Mouse (Mus musculus) CH12.LX (cell line): ENCODE data around the gene Plekhg3. TPM values are rescaled to one million over a fixed set of nuclear protein-coding genes. Genes with fewer than 3 reads are reported as not detected.

Experiments
- DNase-seq: peaks from one replicate; pipeline ENCODE4 v3.0.0-alpha.2; 2013; ENCODE audit errors: extremely low read depth
- H3K27ac ChIP-seq: 2 replicates; pipeline ENCODE4 v1.5.1; 2012; ENCODE audit warnings: low read depth, mild to moderate bottlenecking, control low read depth, moderate library complexity; ENCODE audit not compliant: insufficient read depth
- H3K27me3 ChIP-seq: replicated peaks from 2 replicates; pipeline ENCODE3; 2012; ENCODE audit warnings: inconsistent platforms
- H3K36me3 ChIP-seq, 2 experiments: replicated peaks in 1 of 2; 2 replicates each; pipeline versions ENCODE3 to v1.6.1; 2012; ENCODE audit warnings: inconsistent platforms in 1 of 2, low read length in 1 of 2, mild to moderate bottlenecking in 1 of 2, mixed read lengths in 1 of 2, moderate library complexity in 1 of 2; ENCODE audit not compliant: control insufficient read depth in 1 of 2, insufficient read depth in 1 of 2
- H3K4me1 ChIP-seq, 2 experiments: 2 replicates each; pipeline ENCODE4 v1.6.1; 2012; ENCODE audit warnings: inconsistent platforms in 1 of 2, moderate library complexity in 1 of 2; ENCODE audit not compliant: insufficient read depth in 2 of 2, control insufficient read depth in 1 of 2
- H3K4me2 ChIP-seq: 2 replicates; pipeline ENCODE4 v1.6.1; 2012; ENCODE audit warnings: low read depth, mild to moderate bottlenecking, control low read depth; ENCODE audit not compliant: poor library complexity, insufficient read depth, severe bottlenecking
- H3K4me3 ChIP-seq, 3 experiments: fragments of 150-350 bp in 1 of 3; sonication (generic) in 1 of 3; replicated peaks in 1 of 3; 2 replicates each; pipeline versions ENCODE3 to v1.5.1; 2011 to 2012; ENCODE audit warnings: low read depth in 2 of 3, low read length in 2 of 3, mild to moderate bottlenecking in 2 of 3, moderate library complexity in 2 of 3, control low read depth in 1 of 3, improper control_type of control experiment in 1 of 3, inconsistent platforms in 1 of 3, mixed read lengths in 1 of 3; ENCODE audit not compliant: poor library complexity in 1 of 3
- H3K79me2 ChIP-seq: replicated peaks from 2 replicates; pipeline ENCODE4 v1.6.1; 2012; ENCODE audit warnings: mild to moderate bottlenecking, moderate library complexity; ENCODE audit not compliant: control insufficient read depth, poor library complexity, insufficient read depth, severe bottlenecking; ENCODE audit errors: extremely low read depth
- H3K9ac ChIP-seq: 2 replicates; pipeline ENCODE4 v1.6.1; 2012; ENCODE audit warnings: low read depth, mild to moderate bottlenecking, control low read depth, moderate library complexity; ENCODE audit not compliant: insufficient read depth
- H3K9me3 ChIP-seq: replicated peaks from 2 replicates; pipeline ENCODE3; 2012; ENCODE audit warnings: low read length, inconsistent platforms, mixed read lengths
- BHLHE40 ChIP-seq: IDR thresholded peaks from 2 replicates; pipeline ENCODE4 v1.6.1; 2011; ENCODE audit warnings: mild to moderate bottlenecking, low read depth, low read length, improper control_type of control experiment
- CHD2 ChIP-seq: IDR thresholded peaks from 2 replicates; pipeline ENCODE4 v1.6.1; 2011; ENCODE audit warnings: low read length, improper control_type of control experiment
- ELF1 ChIP-seq: IDR thresholded peaks from 2 replicates; pipeline ENCODE4 v1.6.1; 2014; ENCODE audit warnings: low read depth, mild to moderate bottlenecking, inconsistent platforms, low read length, improper control_type of control experiment
- ETS1 ChIP-seq: conservative IDR thresholded peaks from 2 replicates; pipeline ENCODE4 v1.6.1; 2012; ENCODE audit warnings: low read depth, mild to moderate bottlenecking, inconsistent platforms, low read length, improper control_type of control experiment, moderate library complexity
- MAX ChIP-seq: IDR thresholded peaks from 2 replicates; pipeline ENCODE4 v1.6.1; 2011; ENCODE audit warnings: low read length, improper control_type of control experiment
- MAZ ChIP-seq: IDR thresholded peaks from 2 replicates; pipeline ENCODE4 v1.6.1; 2012; ENCODE audit warnings: low read depth, mild to moderate bottlenecking, inconsistent platforms, low read length, improper control_type of control experiment, moderate library complexity
- MEF2A ChIP-seq: IDR thresholded peaks from 2 replicates; pipeline ENCODE4 v1.6.1; 2014; ENCODE audit warnings: low read depth, mild to moderate bottlenecking, inconsistent platforms, low read length, improper control_type of control experiment, borderline replicate concordance
- NELFE ChIP-seq: IDR thresholded peaks from 2 replicates; pipeline ENCODE4 v1.6.1; 2011; ENCODE audit warnings: low read depth, low read length, improper control_type of control experiment
- NRF1 ChIP-seq: IDR thresholded peaks from 2 replicates; pipeline ENCODE4 v1.6.1; 2014; ENCODE audit warnings: low read depth, mild to moderate bottlenecking, inconsistent platforms, low read length, improper control_type of control experiment, moderate library complexity
- PAX5 ChIP-seq: IDR thresholded peaks from 2 replicates; pipeline ENCODE4 v1.6.1; 2012; ENCODE audit warnings: low read length, inconsistent platforms, mixed read lengths
- POLR2A ChIP-seq: IDR thresholded peaks from 2 replicates; pipeline ENCODE4 v1.6.1; 2011; ENCODE audit warnings: low read depth, mild to moderate bottlenecking, improper control_type of control experiment, low read length
- RAD21 ChIP-seq: IDR thresholded peaks from 2 replicates; pipeline ENCODE4 v1.6.1; 2011; ENCODE audit warnings: low read depth, mild to moderate bottlenecking, low read length, improper control_type of control experiment, moderate library complexity
- RCOR1 ChIP-seq: conservative IDR thresholded peaks from 2 replicates; pipeline ENCODE4 v1.6.1; 2012; ENCODE audit warnings: low read depth, mild to moderate bottlenecking, inconsistent platforms, low read length, improper control_type of control experiment
- SIN3A ChIP-seq: IDR thresholded peaks from 2 replicates; pipeline ENCODE4 v1.6.1; 2012; ENCODE audit warnings: low read length, improper control_type of control experiment, inconsistent platforms
- UBTF ChIP-seq: IDR thresholded peaks from 2 replicates; pipeline ENCODE4 v1.6.1; 2012; ENCODE audit warnings: low read depth, mild to moderate bottlenecking, inconsistent platforms, low read length, improper control_type of control experiment, moderate library complexity
- USF2 ChIP-seq: conservative IDR thresholded peaks from 2 replicates; pipeline ENCODE4 v1.6.1; 2011; ENCODE audit warnings: low read depth, low read length, improper control_type of control experiment
- ZKSCAN1 ChIP-seq: IDR thresholded peaks from 2 replicates; pipeline ENCODE4 v1.6.1; 2012; ENCODE audit warnings: low read depth, inconsistent platforms, low read length, improper control_type of control experiment, borderline replicate concordance
- ZNF384 ChIP-seq: IDR thresholded peaks from 2 replicates; pipeline ENCODE4 v1.6.1; 2012; ENCODE audit warnings: low read depth, low read length, improper control_type of control experiment, inconsistent platforms
- dilution Hi-C: fragments of 300-500 bp; cut with MboI; formaldehyde crosslinking; loops from 2 replicates; pipeline ENCODE4 v1.14.3; 2020; ENCODE audit warnings: low sequenced_read_pairs; ENCODE audit not compliant: extremely low pct_unique_long_range_greater_than_20kb, extremely low pct_ligation_motif_present
- in situ Hi-C: fragments of 300-500 bp; cut with MboI; formaldehyde crosslinking; loops from 3 replicates; pipeline ENCODE4 v1.14.3; 2019; ENCODE audit warnings: low sequenced_read_pairs, low pct_ligation_motif_present, low pct_unique_long_range_greater_than_20kb, mixed read lengths
- polyA plus RNA-seq: library from polyadenylated mRNA; unstranded; fragments of >175 nt; gene quantifications from 2 replicates; pipeline ENCODE4 v1.2.1, GENCODE M21; 2012; ENCODE audit warnings: low read depth; ENCODE audit not compliant: insufficient read length
- total RNA-seq, 2 experiments: library from RNA; depleted of rRNA; stranded (reverse); fragments of 300-350 nt in 1 of 2; fragments of >200 nt in 1 of 2; gene quantifications; 2 replicates each; pipeline ENCODE4 v1.2.3; 2012 to 2014

Plekhg3 gene
- total and polyA plus RNA-seq, 3 experiments = 0.04 to 6.1 (median 0.27) TPM

GRCm38 (mm10) chr12:76506522-76506921, 24.2 kb upstream of the Plekhg3 start:
- in situ Hi-C loops = no loop called here

GRCm38 (mm10) chr12:76507791-76508190, 22.9 kb upstream of the Plekhg3 start:
- Histone ChIP-seq H3K4me1 (no peaks in the 10 kb centered on the region; a peak in 1 of 4 replicates), H3K27me3 (no peaks in the 10 kb centered on the region), H3K9ac (no peak overlapping the region), H3K27ac (no peak overlapping the region), H3K36me3 (no peaks in the 10 kb centered on the region), H3K79me2 (no peaks in the 10 kb centered on the region), H3K4me2 (no peak overlapping the region), H3K4me3 (no peak overlapping the region)
- dilution Hi-C loops = no loop called here
- no peak for DNase-seq
- TF ChIP-seq RCOR1 = no peak
- no peak for TF ChIP-seq USF2
- TF ChIP-seq NELFE = no peak
- no peak for TF ChIP-seq UBTF
- TF ChIP-seq ETS1 = no peak
- TF ChIP-seq, all 38 proteins: peak for 0
- H3K9me3 ChIP-seq = peaks cover 2% of the 10 kb centered on the region
- in situ Hi-C loops = no loop called here

More at GRCm38 (mm10) chr12:76506522-76506921, 24.2 kb upstream of the Plekhg3 start:
- Histone ChIP-seq H3K27ac (no peak overlapping the region), H3K9me3 (peaks cover 2% of the 10 kb centered on the region), H3K4me3 (no peak overlapping the region), H3K27me3 (no peaks in the 10 kb centered on the region), H3K4me1 (no peaks in the 10 kb centered on the region; a peak in 1 of 4 replicates), H3K9ac (no peak overlapping the region), H3K4me2 (no peak overlapping the region), H3K36me3 (no peaks in the 10 kb centered on the region), H3K79me2 (no peaks in the 10 kb centered on the region)
- TF ChIP-seq USF2 (no peak), CHD2 (no peak), ELF1 (no peak), ZKSCAN1 (no peak), RCOR1 (no peak), MAX (no peak), ETS1 (no peak), MAZ (no peak)
- dilution Hi-C loops = no loop called here
- DNase-seq = no peak

GRCm38 (mm10) chr12:76508909-76509440, 21.7 kb upstream of the Plekhg3 start:
- Histone ChIP-seq H3K4me3 (no peak overlapping the region), H3K27ac (no peak overlapping the region), H3K9ac (no peak overlapping the region), H3K79me2 (no peaks in the 10 kb centered on the region), H3K27me3 (no peaks in the 10 kb centered on the region), H3K9me3 (peaks cover 2% of the 10 kb centered on the region), H3K4me2 (no peak overlapping the region), H3K36me3 (no peaks in the 10 kb centered on the region), H3K4me1 (no peaks in the 10 kb centered on the region)
- in situ Hi-C loops (no loop called here), dilution Hi-C loops (no loop called here)
- TF ChIP-seq MAX = no peak
- TF ChIP-seq BHLHE40 = no peak
- no peak for TF ChIP-seq RAD21
- no peak for TF ChIP-seq MAZ
- TF ChIP-seq SIN3A = no peak
- no peak for TF ChIP-seq MEF2A
- TF ChIP-seq PAX5 = no peak
- no peak for TF ChIP-seq POLR2A
- TF ChIP-seq UBTF = no peak
- TF ChIP-seq ZNF384 = no peak
- TF ChIP-seq ELF1 = no peak
- TF ChIP-seq NRF1 = no peak
- no peak for TF ChIP-seq ETS1
- no peak for DNase-seq
